Mouse (Mus musculus) liver, embryonic 14.5 days (tissue): Measurements from ENCODE around the gene Sparc.

Experiments used
- CTCF ChIP-seq: IDR thresholded peaks from 2 replicates; pipeline ENCODE4 v1.5.1; 2016; ENCODE audit warnings: antibody characterized with exemption, low read depth, control low read depth
- EP300 ChIP-seq: IDR thresholded peaks from 2 replicates; pipeline ENCODE4 v1.6.1; 2016; ENCODE audit warnings: antibody characterized with exemption, low read depth

DNA sequence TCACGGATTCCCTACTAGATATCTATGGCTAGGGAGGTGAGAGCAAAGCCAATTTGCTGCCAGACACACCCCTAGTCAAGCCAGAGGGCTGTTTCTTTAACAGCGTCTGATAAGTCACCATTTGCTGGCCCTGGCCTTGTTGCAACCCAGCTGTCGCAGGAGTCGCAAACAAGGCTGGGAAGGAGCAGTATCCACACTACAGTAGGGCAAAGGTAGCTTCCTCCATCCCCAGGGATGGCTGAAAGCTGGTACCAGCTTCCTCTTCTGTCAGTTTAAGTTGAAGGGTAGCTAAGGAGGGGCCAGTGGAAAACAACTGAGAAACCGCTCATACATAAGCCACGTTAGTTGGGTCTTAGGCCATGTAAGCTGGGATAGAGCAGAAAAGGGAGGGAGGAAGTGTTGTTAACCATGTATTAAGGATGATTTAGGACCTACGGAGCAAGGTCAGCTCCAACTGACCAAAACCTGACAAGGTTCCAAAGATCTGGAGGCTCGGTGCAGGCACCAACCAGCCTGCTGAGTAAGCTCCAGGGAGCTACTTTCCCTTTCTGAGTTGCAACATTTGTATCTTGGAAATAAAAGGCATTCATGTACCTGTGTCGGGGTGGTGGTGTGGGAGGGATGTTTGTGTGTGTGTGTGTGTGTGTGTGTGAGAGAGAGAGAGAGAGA is 7.8 kb downstream of the Sparc start:
- TF ChIP-seq EP300 (no peak), CTCF (no peak)
